Mouse (Mus musculus): Measurements from ENCODE around the gene Nutm1. TPM values are rescaled to one million over a fixed set of nuclear protein-coding genes. Genes with fewer than 3 reads are reported as not detected.
"Not testable (repeated sequence)": the region's sequence is repeated elsewhere in the genome, so short reads cannot be mapped to it uniquely, and the experiment has no call there.

The Nutm1 gene
- 0.08 TPM in 1 of 2 replicates, not detected in the other for polyA plus RNA-seq (2016; fragmentation: Nextera tagmentation; extraction: Ambion mirVana)

DNA sequence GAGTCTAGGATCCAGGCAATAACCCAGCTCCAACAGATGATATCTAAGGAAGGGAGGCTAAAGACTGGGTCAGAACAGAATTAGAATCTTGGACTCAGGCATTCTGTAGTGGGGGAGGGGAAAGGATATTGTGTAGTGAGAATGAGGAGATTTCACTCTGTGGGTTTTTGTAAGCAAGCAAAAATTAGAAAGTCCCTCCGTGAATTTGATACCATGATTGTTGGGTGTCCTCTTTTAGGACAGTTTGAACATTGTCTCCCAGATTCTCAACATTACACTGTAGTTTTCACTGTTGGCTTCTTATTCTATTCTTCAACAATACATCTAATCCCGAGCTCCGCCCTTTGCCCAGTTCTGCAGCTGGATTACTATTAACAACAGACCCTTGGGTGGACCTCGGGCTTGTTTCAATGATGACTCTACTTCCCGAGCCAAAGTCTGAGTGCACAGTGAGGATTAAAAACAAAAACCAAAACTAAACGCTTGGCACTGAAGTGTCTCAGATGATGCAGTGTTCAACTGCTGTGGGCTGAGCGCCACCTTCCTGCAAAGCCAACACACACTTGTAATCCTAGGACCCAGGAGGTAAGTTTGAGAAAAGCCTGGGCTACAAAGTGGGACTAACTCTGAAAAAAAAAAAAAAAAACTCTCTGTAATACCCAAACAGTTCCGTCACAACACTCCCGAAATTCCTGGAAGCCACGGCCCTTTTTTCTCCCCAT is at the start of gene Nutm1:
Gene Nutm1, minus strand, starts transcription at position 51 of the 722 bp plus-strand sequence.
- Histone ChIP-seq H3K9me3 (no peaks in the 10 kb centered on the region), H3K4me1 (peaks cover 10% of the 10 kb centered on the region), H3K36me3 (no peaks in the 10 kb centered on the region), H3K27ac (replicated peaks) (no peak within 1 kb of the TSS), H3K4me3 (no peak within 1 kb of the TSS), H3K9ac (replicated peaks) (no peak within 1 kb of the TSS), H3K4me2 (replicated peaks) (no peak within 1 kb of the TSS), H3K27me3 (no peaks in the 10 kb centered on the region)
- no peak for ATAC-seq (ENCODE audit: low FRiP score, low read depth)
- 73% methylated on average over 10 of the region's 10 CpGs for WGBS

DNA sequence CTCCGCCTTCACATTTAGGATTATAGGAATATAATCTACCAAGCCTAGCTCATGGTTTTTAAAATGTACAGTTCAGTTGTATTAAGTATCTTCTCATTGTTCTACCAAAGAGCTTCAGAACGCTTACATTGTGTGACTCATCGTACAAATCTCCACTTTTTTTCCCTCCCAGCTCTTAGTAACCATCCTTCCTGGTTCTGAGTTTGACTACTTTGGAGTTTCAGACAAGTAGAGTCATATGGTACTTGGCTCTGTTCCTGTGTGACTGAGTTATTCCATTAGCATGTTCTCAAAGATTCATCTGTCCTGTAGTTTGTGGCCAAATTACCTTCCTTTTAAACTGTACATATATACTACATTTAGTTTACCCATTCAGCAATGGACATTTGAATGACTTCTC is 49.6 kb upstream of the Nutm1 start:
- no peaks in the 10 kb centered on the region for H3K36me3 ChIP-seq
- H3K9me3 ChIP-seq = no peaks in the 10 kb centered on the region
- ATAC-seq (ENCODE audit: low FRiP score, low read depth) = no peak
- H3K9ac ChIP-seq (replicated peaks) = no peak overlapping the region
- H3K4me1 ChIP-seq = no peaks in the 10 kb centered on the region
- H3K27me3 ChIP-seq = no peaks in the 10 kb centered on the region
- H3K4me2 ChIP-seq (replicated peaks) = no peak overlapping the region
- H3K4me3 ChIP-seq = no peak overlapping the region
- H3K27ac ChIP-seq (replicated peaks) = no peak overlapping the region
- 89% methylated on average over 3 of the region's 3 CpGs for WGBS

DNA sequence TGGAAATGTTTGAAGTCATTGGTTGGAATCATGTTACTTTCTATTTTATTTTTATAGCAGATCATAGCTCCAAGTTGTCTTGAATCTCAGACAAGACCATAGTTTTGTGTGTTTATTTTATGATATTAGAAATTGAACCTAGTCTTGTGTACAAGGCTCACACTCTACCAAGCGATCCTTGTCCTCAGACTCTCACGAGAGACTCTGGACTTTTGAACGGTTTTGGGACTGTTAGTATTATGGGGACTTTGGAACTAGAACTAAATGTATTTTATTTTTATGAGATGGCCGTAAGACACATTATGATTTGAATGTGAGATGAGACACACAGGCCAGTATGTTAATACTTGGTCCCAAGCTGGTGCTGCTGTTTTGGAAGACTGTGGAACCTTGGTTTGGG is 39.1 kb upstream of the Nutm1 start:
- Histone ChIP-seq H3K4me2 (replicated peaks) (no peak overlapping the region), H3K27me3 (no peaks in the 10 kb centered on the region), H3K4me3 (no peak overlapping the region), H3K4me1 (no peaks in the 10 kb centered on the region), H3K27ac (replicated peaks) (no peak overlapping the region), H3K36me3 (no peaks in the 10 kb centered on the region), H3K9me3 (no peaks in the 10 kb centered on the region), H3K9ac (replicated peaks) (no peak overlapping the region)
- 94% methylated on average over 4 of the region's 4 CpGs for WGBS
- ATAC-seq (ENCODE audit: low FRiP score, low read depth) = no peak

DNA sequence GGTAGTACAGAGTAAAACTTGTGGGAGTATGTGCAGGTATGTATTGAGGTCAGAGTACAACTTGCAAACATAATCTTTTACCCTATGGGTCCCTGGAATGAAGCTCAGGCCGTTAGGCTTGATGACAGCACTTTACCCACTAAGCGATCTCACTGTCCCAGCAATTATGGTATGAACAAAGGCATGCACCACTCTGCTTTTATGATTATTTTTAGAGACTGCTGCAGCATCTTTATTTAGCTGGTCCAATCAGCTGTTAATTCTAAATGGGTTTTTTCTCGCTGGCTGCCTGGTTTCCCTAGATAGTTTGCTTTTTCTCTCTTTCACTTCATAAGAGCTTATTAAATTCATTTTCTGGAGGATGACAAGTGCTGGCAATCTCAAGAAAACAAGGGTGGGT is 37.1 kb upstream of the Nutm1 start:
- WGBS = 91% methylated on average over 3 of the region's 3 CpGs
- H3K4me1 ChIP-seq = no peaks in the 10 kb centered on the region
- H3K27me3 ChIP-seq = no peaks in the 10 kb centered on the region
- no peaks in the 10 kb centered on the region for H3K36me3 ChIP-seq
- ATAC-seq (ENCODE audit: low FRiP score, low read depth) = no peak
- no peak overlapping the region for H3K9ac ChIP-seq (replicated peaks)
- H3K4me2 ChIP-seq (replicated peaks) = no peak overlapping the region
- H3K9me3 ChIP-seq = no peaks in the 10 kb centered on the region
- H3K4me3 ChIP-seq = no peak overlapping the region
- no peak overlapping the region for H3K27ac ChIP-seq (replicated peaks)

DNA sequence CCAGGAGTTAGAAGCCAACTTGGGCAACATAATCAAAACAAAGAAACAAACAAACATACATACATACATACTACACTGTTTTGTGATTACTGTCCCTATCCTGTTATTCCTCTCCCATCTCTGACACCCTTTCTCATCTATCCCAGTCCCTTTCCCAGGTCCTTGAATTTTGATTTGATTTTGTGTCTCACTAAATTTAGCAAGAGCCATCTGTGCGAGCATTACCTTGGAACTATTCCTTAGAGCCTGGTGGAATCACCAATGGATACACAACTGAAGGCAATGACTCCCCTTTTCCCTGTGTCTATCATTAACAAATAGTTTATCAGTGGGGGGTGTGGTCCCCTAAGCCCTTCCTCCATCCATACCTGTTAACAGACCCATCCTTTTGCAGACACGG is 33.7 kb upstream of the Nutm1 start:
- Histone ChIP-seq H3K4me2 (replicated peaks) (no peak overlapping the region), H3K27me3 (no peaks in the 10 kb centered on the region), H3K9me3 (no peaks in the 10 kb centered on the region), H3K4me3 (no peak overlapping the region), H3K27ac (replicated peaks) (no peak overlapping the region), H3K9ac (replicated peaks) (no peak overlapping the region), H3K4me1 (no peaks in the 10 kb centered on the region), H3K36me3 (no peaks in the 10 kb centered on the region)
- WGBS = 94% methylated on average over 2 of the region's 2 CpGs
- no peak for ATAC-seq (ENCODE audit: low FRiP score, low read depth)

DNA sequence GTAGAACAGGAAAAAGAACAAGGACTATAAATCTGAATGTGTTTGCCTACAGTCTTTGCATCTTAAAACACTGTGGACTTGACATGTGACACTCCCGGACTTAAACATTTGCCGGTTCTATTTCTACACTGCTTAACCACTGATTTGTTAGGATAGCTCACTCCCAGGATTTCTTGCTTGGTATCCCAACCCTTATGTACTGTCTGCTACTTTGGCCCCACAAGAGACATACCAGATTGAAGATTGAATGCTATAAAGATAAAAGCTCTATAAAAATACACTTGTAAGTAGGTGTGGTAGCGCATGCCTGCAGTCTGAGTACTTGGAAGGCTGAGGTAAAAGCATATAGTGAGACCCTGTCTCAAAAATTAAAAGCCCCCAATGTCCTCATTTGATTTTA is 30.4 kb upstream of the Nutm1 start:
- Histone ChIP-seq H3K36me3 (no peaks in the 10 kb centered on the region), H3K4me2 (replicated peaks) (no peak overlapping the region), H3K9ac (replicated peaks) (no peak overlapping the region), H3K27ac (replicated peaks) (no peak overlapping the region), H3K27me3 (no peaks in the 10 kb centered on the region), H3K9me3 (no peaks in the 10 kb centered on the region), H3K4me1 (no peaks in the 10 kb centered on the region; the same call in 1 of the 2 replicates), H3K4me3 (no peak overlapping the region)
- WGBS = 94% methylated on average over 3 of the region's 3 CpGs
- ATAC-seq (ENCODE audit: low FRiP score, low read depth) = no peak

DNA sequence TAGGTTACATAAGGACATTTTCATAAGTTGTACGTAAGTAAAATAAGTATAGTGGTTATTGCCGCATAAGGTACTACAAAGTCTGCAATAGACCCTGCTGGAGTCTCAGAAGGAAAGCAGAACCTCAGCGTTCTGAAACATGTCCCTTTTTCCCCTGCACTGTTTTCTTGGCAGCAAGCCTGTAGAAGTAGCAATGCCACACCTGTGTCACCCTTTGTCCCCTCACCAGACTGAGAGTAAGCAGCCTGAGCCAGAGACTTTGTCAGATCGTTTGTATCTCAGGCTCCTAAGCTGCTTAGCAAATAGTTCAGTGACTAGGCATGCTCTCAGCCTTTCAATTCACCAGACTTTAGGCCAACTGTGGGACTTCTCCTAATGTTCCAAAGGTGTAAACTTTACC is 28.0 kb upstream of the Nutm1 start:
- Histone ChIP-seq H3K4me1 (no peaks in the 10 kb centered on the region; the same call in 1 of the 2 replicates), H3K27ac (replicated peaks) (no peak overlapping the region), H3K4me2 (replicated peaks) (no peak overlapping the region), H3K9me3 (no peaks in the 10 kb centered on the region), H3K27me3 (no peaks in the 10 kb centered on the region), H3K4me3 (no peak overlapping the region), H3K36me3 (no peaks in the 10 kb centered on the region), H3K9ac (replicated peaks) (no peak overlapping the region)
- WGBS = 63% methylated on average over 4 of the region's 4 CpGs
- no peak for ATAC-seq (ENCODE audit: low FRiP score, low read depth)

DNA sequence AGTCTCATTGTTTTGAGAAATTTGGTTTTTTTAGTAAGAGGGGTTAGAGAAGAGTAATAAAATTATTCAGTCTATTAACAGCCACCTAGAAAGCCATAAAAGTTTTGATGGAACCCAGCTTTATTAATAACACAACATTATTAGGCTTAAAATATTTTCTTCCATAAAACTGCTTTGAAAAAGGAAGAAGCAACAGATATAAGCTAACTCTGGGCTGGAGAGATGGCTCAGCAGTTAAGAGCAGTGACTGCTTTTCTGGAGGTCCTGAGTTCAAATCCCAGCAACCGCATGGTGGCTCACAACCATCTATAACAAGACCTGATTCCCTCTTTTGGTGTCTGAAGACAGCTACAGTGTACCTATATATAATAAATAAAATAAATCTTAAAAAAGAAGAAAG is 27.0 kb upstream of the Nutm1 start:
- H3K27me3 ChIP-seq; H3K4me1 ChIP-seq; H3K4me2 ChIP-seq (replicated peaks); H3K9me3 ChIP-seq; H3K4me3 ChIP-seq; H3K9ac ChIP-seq (replicated peaks); H3K27ac ChIP-seq (replicated peaks); H3K36me3 ChIP-seq; ATAC-seq (ENCODE audit: low FRiP score, low read depth): not testable (repeated sequence)
- 96% methylated on average over 1 of the region's 1 CpGs for WGBS

DNA sequence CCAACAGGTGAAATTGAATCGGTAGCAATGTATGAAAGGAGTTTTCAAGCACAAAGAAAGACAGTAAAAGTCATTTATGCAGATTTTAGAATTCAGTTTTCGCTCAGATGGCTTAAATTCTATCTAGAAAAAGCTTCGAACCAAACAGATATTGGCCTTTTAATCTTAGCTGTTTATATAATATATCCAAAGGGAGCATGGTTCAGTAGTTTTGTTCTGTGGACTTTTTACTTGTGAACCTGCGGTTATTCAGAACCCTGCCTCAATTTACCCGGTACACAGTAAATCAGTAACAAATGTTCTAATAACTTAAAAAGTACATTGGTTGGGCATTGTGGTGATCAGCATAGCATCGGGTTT is 25.9 kb upstream of the Nutm1 start:
- H3K4me1 ChIP-seq = no peaks in the 10 kb centered on the region; the same call in 1 of the 2 replicates
- H3K9ac ChIP-seq (replicated peaks) = no peak overlapping the region
- H3K9me3 ChIP-seq = no peaks in the 10 kb centered on the region
- ATAC-seq (ENCODE audit: low FRiP score, low read depth) = no peak
- no peaks in the 10 kb centered on the region for H3K27me3 ChIP-seq
- H3K4me2 ChIP-seq (replicated peaks) = peak overlapping the region; percentile 77
- peak overlapping the region; percentile 45 for H3K4me3 ChIP-seq
- H3K36me3 ChIP-seq = no peaks in the 10 kb centered on the region
- 69% methylated on average over 6 of the region's 6 CpGs for whole genome bisulfite sequencing
- H3K27ac ChIP-seq (replicated peaks) = no peak overlapping the region

DNA sequence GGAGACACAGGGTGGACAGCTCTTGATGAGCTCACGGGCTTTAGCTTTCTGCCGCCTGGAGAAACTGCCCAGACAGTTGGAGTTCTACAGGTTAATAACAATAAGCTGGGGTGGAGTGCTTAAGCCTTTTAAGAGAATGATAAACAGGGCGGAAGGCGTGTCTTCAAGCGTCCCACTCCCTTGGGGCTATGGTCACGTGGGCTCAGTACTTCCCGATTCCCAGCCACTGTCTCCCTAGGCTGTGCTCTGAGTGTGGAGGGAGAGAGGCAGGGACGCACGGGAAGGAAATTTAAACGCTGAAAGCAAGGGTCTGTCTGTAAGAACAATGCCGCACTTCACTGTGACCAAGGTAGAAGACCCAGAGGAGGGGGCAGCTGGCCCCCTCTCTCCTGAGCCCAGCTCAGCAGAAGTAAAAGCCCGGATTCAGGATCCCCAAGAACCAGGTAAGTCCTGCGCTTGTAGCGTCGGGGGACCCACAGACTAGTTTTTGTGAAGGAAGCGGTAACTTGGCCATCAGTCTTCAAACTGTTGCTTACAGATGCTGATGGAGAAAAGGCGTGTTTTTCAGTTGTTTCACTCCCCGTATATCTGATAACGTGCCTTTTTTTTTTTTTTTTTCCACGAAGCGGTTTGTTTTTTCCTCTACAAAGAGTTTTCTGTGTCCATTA is 25.4 kb upstream of the Nutm1 start:
- no peaks in the 10 kb centered on the region for H3K36me3 ChIP-seq
- H3K4me1 ChIP-seq = no peaks in the 10 kb centered on the region; the same call in 1 of the 2 replicates
- 2% methylated on average over 21 of the region's 21 CpGs for WGBS
- H3K27me3 ChIP-seq = no peaks in the 10 kb centered on the region
- H3K9me3 ChIP-seq = no peaks in the 10 kb centered on the region
- H3K27ac ChIP-seq (replicated peaks) = no peak overlapping the region
- peak overlapping the region; percentile 48 for H3K9ac ChIP-seq (replicated peaks)
- peak overlapping the region; percentile 77 for H3K4me2 ChIP-seq (replicated peaks)
- ATAC-seq (ENCODE audit: low FRiP score, low read depth) = peak; percentile 92
- peak overlapping the region; percentile 45 for H3K4me3 ChIP-seq

DNA sequence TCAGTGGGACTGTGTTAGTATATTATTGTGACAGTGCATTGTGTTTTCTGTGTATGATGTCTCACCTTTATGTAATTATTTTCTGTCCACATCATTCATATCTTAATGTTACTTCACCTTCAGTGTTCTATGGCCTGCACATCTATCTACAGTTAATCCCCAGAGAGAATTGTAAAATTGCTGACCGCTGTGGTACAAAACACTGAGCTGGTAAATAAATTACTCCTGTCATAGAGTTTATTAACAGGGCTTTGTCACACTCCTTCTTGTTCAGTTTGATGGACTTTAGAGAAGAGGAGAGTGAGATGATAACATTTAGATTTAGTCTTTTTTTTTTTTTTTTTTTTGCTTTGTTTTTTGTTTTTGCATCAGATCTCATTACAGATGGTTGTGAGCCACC is 23.8 kb upstream of the Nutm1 start:
- Histone ChIP-seq H3K36me3 (no peaks in the 10 kb centered on the region), H3K4me2 (replicated peaks) (no peak overlapping the region), H3K27me3 (no peaks in the 10 kb centered on the region), H3K27ac (replicated peaks) (no peak overlapping the region), H3K4me3 (no peak overlapping the region), H3K9ac (replicated peaks) (no peak overlapping the region), H3K4me1 (no peaks in the 10 kb centered on the region; the same call in 1 of the 2 replicates), H3K9me3 (no peaks in the 10 kb centered on the region)
- no peak for ATAC-seq (ENCODE audit: low FRiP score, low read depth)
- WGBS = 93% methylated on average over 1 of the region's 1 CpGs

DNA sequence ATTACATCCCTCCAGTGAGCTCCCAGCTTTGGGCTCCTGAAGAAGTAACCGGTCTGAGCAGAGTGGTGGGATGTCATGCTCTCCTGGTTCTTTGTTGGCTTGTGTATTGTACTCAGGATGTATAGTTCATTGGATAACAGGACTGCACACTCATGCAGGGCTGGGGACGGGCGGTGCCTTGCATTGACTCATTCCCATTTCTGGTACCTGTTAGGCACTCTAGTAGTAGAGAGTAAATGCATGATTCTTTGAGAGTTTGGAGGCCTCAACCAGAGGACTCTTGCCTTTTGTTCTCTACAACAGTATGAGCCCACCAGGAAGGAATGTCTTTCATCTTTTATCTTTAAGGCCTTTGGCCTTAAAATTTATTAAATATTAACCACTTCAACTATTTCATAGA is 17.8 kb upstream of the Nutm1 start:
- Histone ChIP-seq H3K9ac (replicated peaks) (no peak overlapping the region), H3K27me3 (no peaks in the 10 kb centered on the region), H3K36me3 (no peaks in the 10 kb centered on the region), H3K9me3 (no peaks in the 10 kb centered on the region), H3K4me1 (no peaks in the 10 kb centered on the region), H3K4me3 (no peak overlapping the region), H3K27ac (replicated peaks) (no peak overlapping the region), H3K4me2 (replicated peaks) (no peak overlapping the region)
- ATAC-seq (ENCODE audit: low FRiP score, low read depth) = no peak
- 90% methylated on average over 3 of the region's 3 CpGs for WGBS
